Mouse (Mus musculus) forebrain, embryonic 16.5 days (tissue): ENCODE data around the gene Gm9913. TPM values are rescaled to one million over a fixed set of nuclear protein-coding genes. Genes with fewer than 3 reads are reported as not detected.

Experiments used
- ATAC-seq: fragments of 200-750 bp; cut with Nextera tagmentation; 2 replicates; pipeline ENCODE4 v1.8.0; 2017; ENCODE audit warnings: mild to moderate bottlenecking, moderate library complexity
- H3K27ac ChIP-seq: fragments of 300-500 bp; sonication (generic); 2 replicates; pipeline ENCODE4 v1.5.1; 2014; ENCODE audit warnings: low read length, control low read depth
- H3K27me3 ChIP-seq: fragments of 300-500 bp; sonication (generic); replicated peaks from 2 replicates; pipeline ENCODE4 v1.6.1; 2014; ENCODE audit warnings: low read length; ENCODE audit not compliant: control insufficient read depth, insufficient read depth
- H3K36me3 ChIP-seq: fragments of 300-500 bp; sonication (generic); 2 replicates; pipeline ENCODE4 v1.6.1; 2014; ENCODE audit not compliant: control insufficient read depth, insufficient read depth
- H3K4me1 ChIP-seq: fragments of 300-500 bp; sonication (generic); replicated peaks from 2 replicates; pipeline ENCODE4 v1.6.1; 2014; ENCODE audit warnings: low read length; ENCODE audit not compliant: control insufficient read depth, insufficient read depth
- H3K4me2 ChIP-seq: fragments of 300-500 bp; sonication (generic); 2 replicates; pipeline ENCODE4 v1.6.1; 2014; ENCODE audit warnings: mild to moderate bottlenecking, low read length, control low read depth
- H3K4me3 ChIP-seq: fragments of 300-500 bp; sonication (generic); replicated peaks from 2 replicates; pipeline ENCODE4 v1.5.1; 2014; ENCODE audit warnings: mild to moderate bottlenecking, low read length, control low read depth
- H3K9ac ChIP-seq: fragments of 300-500 bp; sonication (generic); replicated peaks from 2 replicates; pipeline ENCODE4 v1.6.1; 2014; ENCODE audit warnings: low read depth, low read length, control low read depth
- H3K9me3 ChIP-seq: fragments of 300-500 bp; sonication (generic); 2 replicates; pipeline ENCODE4 v1.6.1; 2016; ENCODE audit warnings: low read length; ENCODE audit not compliant: control insufficient read depth
- WGBS: fragments of 180-500 bp; shearing (Covaris S2); extraction: QIAGEN DNeasy Blood & Tissue Kit; methylation state at CpG from one replicate; pipeline ENCODE4 v1.1.7; 2014; 5-methylcytosine and 5-hydroxymethylcytosine counted together
- polyA plus RNA-seq: library from polyadenylated mRNA; unstranded; fragments of >200 nt; fragmentation: Nextera tagmentation; extraction: Ambion mirVana; gene quantifications from 2 replicates; pipeline ENCODE4 v1.2.1, GENCODE M21; 2015

Gm9913 gene
- 0.35 TPM in 1 of 2 replicates, not detected in the other for polyA plus RNA-seq

DNA sequence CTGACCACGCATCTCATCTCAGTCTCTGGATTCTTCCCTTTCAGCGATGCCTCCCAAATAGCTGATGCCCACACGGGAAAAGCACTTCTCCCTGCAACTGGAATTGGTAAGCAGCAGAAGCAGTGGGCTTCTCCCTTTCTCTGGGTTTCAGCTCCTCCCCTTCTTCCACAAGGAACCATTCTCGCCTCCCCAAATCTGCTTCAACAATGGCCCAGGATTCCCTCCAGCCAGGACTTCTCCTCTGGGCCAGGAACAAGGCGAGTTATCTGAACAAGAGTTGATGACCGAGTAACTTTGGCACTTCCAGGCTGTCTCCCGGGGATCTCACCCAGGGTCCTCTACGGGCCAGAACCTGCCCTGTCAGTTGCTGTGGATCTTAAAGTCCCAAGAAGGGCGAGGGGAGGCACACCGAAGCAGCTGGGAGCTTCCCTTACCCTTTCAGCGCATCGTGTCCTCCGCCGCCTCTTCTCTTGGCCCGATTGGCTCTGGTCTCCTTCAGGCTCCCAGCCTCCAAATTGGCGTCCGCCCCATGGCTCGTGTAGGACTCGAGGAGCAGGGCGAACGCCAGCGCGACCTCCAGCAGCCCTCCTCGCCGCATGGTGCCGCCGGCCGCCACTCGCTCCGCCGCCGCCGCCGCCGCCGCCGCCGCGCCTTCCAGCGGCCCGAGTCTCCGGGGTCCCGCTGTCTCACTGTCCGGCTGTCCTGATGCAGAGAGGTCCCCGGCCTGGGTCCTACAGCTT is at the start of gene Gm9913:
TSS of gene Gm9913 (plus strand) at position 84 of the 740 bp plus-strand sequence.
- under 1% methylated on average over 43 of the region's 45 CpGs for WGBS
- peak; percentile 62 for ATAC-seq
- H3K4me1 ChIP-seq: peaks cover 11% of the 10 kb centered on the region
- H3K4me2 ChIP-seq: peak within 1 kb of the TSS; percentile 100
- H3K27ac ChIP-seq: peak within 1 kb of the TSS; percentile 45
- peak within 1 kb of the TSS; percentile 79 for H3K9ac ChIP-seq
- no peaks in the 10 kb centered on the region for H3K27me3 ChIP-seq
- peaks cover 2% of the 10 kb centered on the region; the same call in 1 of the 2 replicates for H3K36me3 ChIP-seq
- peak within 1 kb of the TSS; percentile 80 for H3K4me3 ChIP-seq
- no peaks in the 10 kb centered on the region for H3K9me3 ChIP-seq

GRCm38 (mm10) chr2:125456059-125456789 is 48.7 kb upstream of the Gm9913 start:
- no peak overlapping the region for H3K4me3 ChIP-seq
- 87% methylated on average over 15 of the region's 15 CpGs for WGBS
- no peaks in the 10 kb centered on the region for H3K9me3 ChIP-seq
- no peak overlapping the region for H3K27ac ChIP-seq
- H3K4me2 ChIP-seq: no peak overlapping the region
- H3K36me3 ChIP-seq: no peaks in the 10 kb centered on the region
- ATAC-seq: no peak
- 0 out of 2 replicates have a peak, but pooled peaks cover 2% of the 10 kb centered on the region for H3K4me1 ChIP-seq
- no peak overlapping the region for H3K9ac ChIP-seq
- H3K27me3 ChIP-seq: no peaks in the 10 kb centered on the region

- 87% methylated on average over 3 of the region's 3 CpGs for WGBS
- Histone ChIP-seq H3K36me3 (no peaks in the 10 kb centered on the region), H3K27me3 (no peaks in the 10 kb centered on the region), H3K4me3 (no peak overlapping the region), H3K9ac (no peak overlapping the region), H3K27ac (no peak overlapping the region), H3K9me3 (no peaks in the 10 kb centered on the region), H3K4me1 (no peaks in the 10 kb centered on the region), H3K4me2 (no peak overlapping the region)
- no peak for ATAC-seq
Observed at GRCm38 (mm10) chr2:125459087-125459486, 45.8 kb upstream of the Gm9913 start.

DNA sequence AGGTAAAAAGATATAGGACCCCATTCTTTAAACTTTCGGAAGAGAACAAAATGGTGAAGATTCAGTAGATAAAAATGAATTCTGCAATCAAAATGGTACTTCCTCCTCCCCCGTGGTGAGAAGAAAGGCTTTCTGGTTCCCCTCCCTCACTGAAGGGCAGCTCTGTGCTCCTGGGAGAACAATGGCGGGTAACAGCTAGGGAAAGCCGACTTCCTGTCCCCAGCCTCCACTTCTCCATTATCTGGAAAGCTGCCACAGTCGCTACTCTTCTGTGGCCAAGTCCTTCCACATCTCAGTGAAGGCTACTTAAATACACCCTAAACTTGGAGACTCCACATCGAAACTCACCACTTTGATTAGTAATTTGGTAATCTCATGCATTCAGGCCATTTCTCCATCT is 40.9 kb upstream of the Gm9913 start:
- Histone ChIP-seq H3K4me1 (no peaks in the 10 kb centered on the region), H3K36me3 (no peaks in the 10 kb centered on the region), H3K27me3 (no peaks in the 10 kb centered on the region), H3K9ac (no peak overlapping the region), H3K9me3 (no peaks in the 10 kb centered on the region), H3K4me3 (no peak overlapping the region), H3K4me2 (no peak overlapping the region), H3K27ac (no peak overlapping the region)
- 89% methylated on average over 6 of the region's 6 CpGs for WGBS
- no peak for ATAC-seq

DNA sequence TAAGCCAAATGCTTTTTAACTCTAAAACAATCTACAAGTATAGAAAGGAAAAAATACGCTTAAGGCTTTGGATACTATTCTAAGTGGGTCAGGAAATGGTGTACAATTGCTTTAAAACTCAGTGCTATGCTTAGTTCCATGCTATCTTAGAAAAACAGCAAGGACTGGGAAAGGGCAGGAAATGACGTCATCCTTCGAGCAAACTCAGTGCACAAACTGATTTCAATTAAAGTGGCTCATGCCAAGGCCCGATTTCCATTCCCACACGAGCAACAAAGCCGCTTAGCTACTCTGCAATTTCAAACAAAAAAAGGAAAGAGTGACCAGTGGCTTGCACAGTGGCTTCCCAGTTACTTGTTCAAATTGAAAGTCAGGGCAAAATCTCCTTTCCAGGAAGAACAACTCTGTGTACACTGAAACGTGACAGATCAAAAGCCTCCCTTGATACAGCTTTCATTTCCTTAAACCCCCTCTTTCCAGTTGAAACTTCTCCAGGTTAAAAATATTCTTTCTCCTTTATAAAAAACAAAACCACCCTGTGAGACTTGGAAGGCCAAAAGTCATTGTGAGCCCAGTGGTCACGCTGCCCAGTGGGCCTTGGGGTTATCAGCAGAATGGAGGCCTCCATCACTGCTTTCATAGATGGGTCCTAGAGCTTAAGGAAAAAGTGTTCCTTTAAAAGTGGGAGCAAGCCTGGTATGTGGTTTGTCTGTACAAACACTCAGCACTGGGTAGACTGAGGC is 34.2 kb upstream of the Gm9913 start:
- Histone ChIP-seq H3K27ac (no peak overlapping the region), H3K36me3 (no peaks in the 10 kb centered on the region), H3K4me3 (no peak overlapping the region), H3K27me3 (no peaks in the 10 kb centered on the region), H3K4me2 (no peak overlapping the region), H3K4me1 (no peaks in the 10 kb centered on the region), H3K9me3 (no peaks in the 10 kb centered on the region), H3K9ac (no peak overlapping the region)
- ATAC-seq: no peak
- 58% methylated on average over 8 of the region's 8 CpGs for WGBS

DNA sequence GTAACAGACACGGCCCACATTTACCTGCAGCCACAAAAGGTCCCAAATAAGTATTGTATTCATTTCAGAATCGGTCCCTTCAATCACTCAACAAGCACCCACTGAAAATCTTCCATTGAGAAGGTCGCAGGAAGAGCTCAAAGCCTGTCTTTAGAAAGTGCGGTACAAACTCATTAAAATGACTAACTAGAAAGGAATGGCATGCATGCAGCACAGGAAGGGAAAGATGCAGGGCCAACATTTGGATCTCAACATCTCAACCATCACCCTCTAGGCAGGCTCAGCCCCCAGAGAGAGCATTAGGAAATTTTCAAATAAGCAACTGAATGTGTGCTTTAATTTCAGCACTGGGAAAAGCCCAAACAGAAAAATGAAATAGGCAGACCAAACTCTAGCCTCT is 33.2 kb upstream of the Gm9913 start:
- Histone ChIP-seq H3K4me2 (no peak overlapping the region), H3K9me3 (no peaks in the 10 kb centered on the region), H3K27ac (no peak overlapping the region), H3K4me1 (no peaks in the 10 kb centered on the region), H3K27me3 (no peaks in the 10 kb centered on the region), H3K4me3 (no peak overlapping the region), H3K9ac (no peak overlapping the region), H3K36me3 (no peaks in the 10 kb centered on the region)
- no peak for ATAC-seq
- 88% methylated on average over 4 of the region's 4 CpGs for WGBS

DNA sequence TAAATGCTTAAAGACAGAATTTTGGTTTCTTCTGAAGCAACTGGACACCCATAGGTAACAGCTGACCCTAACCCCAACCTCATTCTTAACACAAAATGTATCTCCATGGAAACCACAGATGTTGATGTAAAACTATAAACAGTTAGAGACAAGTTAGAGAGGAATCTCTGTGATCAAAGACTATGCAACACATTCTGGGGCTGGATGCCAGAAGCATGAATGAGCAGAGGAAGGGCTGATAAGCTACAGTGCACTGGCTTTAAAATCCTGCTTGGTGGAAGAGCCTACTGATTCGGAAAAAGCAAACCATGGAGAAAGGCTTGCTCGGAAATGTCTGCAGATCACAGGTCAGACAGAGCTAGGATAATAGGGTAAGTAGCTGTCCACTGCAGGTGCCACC is 31.7 kb upstream of the Gm9913 start:
- Histone ChIP-seq H3K9ac (no peak overlapping the region), H3K9me3 (no peaks in the 10 kb centered on the region), H3K27me3 (no peaks in the 10 kb centered on the region), H3K36me3 (no peaks in the 10 kb centered on the region), H3K4me2 (no peak overlapping the region), H3K27ac (no peak overlapping the region), H3K4me3 (no peak overlapping the region), H3K4me1 (no peaks in the 10 kb centered on the region)
- WGBS: 86% methylated on average over 2 of the region's 2 CpGs
- ATAC-seq: no peak

DNA sequence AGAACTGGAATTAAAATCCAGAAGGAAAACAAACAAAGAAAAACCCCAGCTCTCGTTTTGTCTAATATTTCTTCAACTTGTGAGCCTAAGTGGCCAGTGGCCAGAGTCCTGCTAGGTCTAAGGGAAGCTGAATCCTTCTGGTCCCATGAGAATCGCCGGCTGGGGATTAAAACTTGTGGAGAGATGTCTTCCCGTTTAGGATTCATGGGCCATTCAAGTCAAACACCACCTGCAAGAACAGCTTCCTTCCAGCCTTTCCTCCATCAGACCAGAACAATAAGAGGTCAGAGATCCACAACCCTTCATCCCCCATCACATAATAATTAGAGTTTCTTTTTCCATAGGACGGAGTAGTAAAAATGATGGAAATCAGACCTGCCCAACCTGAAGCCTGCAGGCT is 30.2 kb upstream of the Gm9913 start:
- Histone ChIP-seq H3K4me2 (no peak overlapping the region), H3K36me3 (no peaks in the 10 kb centered on the region), H3K9ac (no peak overlapping the region), H3K9me3 (no peaks in the 10 kb centered on the region), H3K4me1 (no peaks in the 10 kb centered on the region), H3K27ac (no peak overlapping the region), H3K27me3 (no peaks in the 10 kb centered on the region), H3K4me3 (no peak overlapping the region)
- no peak for ATAC-seq
- WGBS: 85% methylated on average over 5 of the region's 5 CpGs

GRCm38 (mm10) chr2:125476231-125476630 is 28.7 kb upstream of the Gm9913 start:
- Histone ChIP-seq H3K27ac (no peak overlapping the region), H3K4me3 (no peak overlapping the region), H3K9me3 (no peaks in the 10 kb centered on the region), H3K36me3 (no peaks in the 10 kb centered on the region), H3K4me2 (no peak overlapping the region), H3K9ac (no peak overlapping the region), H3K4me1 (no peaks in the 10 kb centered on the region), H3K27me3 (no peaks in the 10 kb centered on the region)
- WGBS: 90% methylated on average over 3 of the region's 3 CpGs
- no peak for ATAC-seq
